Mouse (Mus musculus): ENCODE results near the gene Eif2b3.

Gene Eif2b3

DNA sequence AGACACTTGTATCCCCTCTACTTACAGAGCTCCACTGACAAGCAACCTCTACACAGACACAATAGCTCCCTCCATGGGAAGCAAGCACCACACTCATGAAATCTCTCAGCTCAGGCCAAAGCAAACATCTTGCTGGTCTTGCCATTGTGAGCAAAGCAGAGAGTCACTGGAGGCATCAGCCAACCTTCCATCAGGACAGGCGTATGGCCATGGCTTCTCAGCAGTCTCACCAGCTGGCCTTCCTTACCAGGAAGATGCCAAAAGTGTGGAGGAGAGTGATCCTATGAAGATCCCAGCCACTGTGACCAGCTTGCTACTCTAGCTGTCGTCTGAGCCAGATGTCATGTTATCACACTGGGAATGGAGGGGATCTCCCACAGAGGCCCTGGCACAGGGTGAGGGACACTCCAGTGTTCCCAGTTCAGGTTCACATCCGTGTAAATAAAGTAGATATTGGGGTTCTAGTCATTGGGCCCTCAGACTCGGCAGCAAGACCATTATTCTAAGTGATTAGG is 4.2 kb upstream of the Eif2b3 start:
- DNase-seq (ENCODE audit: low read depth, low spot score), result no peak

DNA sequence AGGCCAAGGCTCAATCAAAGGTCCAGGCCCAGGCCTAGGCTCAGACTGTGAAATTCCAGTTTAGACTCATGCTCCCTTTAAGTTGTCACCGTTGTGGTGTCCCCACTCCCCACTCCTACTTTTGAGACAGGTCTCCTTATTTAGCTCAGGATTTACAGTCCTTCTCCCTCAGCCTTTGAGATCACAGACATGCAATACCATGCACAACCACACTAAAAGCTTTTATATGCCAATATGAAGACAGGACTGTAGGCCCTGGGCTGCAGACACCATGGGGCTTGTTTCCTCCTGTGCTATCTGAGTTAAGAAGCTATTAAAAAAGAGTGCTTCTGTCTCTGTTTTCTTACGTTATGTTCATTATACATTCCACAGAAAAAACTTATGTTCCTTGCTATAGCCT is 1.5 kb upstream of the Eif2b3 start:
- peak; percentile 38 for DNase-seq (ENCODE audit: low read depth, low spot score)

DNA sequence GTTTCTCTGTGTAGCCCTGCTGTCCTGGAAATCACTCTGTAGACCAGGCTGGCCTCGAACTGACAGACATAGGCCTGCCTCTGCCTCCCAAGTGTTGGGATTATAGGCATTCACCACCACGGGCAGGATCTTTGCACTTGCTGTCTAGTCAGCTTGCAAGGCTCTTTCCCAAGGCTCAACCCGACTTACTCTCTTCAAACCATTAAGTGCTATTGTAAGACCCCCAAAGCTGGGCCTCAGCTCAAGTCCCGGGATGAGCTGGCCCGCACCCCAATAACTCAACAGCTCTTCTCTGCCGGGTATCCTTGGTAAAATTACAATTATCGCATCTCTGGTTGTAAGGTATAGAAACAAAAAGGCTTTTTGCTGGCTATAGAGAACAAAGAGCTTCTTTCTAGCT is 875 bp upstream of the Eif2b3 start:
- DNase-seq (ENCODE audit: low read depth, low spot score), result no peak

DNA sequence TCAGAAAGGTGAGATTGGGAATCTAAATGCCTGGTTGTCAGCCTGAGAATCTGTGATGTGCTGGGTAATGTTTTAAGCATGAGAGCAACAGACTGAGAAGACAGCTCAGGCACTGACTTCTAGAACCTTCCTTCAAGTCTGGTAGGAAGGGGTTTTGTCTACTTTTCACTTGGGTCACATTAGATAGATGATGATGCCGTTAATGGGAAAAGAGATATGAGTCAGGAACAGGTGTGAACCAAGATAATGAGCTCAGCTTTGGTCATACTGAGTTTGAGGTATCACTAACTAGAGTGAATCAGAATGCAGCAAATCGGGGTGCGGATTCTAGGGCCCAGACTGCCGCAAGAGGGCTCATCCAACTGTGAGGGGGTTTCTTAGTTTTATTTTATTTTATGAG is 4.3 kb downstream of the Eif2b3 start:
- no peak for DNase-seq (ENCODE audit: low read depth, low spot score)

DNA sequence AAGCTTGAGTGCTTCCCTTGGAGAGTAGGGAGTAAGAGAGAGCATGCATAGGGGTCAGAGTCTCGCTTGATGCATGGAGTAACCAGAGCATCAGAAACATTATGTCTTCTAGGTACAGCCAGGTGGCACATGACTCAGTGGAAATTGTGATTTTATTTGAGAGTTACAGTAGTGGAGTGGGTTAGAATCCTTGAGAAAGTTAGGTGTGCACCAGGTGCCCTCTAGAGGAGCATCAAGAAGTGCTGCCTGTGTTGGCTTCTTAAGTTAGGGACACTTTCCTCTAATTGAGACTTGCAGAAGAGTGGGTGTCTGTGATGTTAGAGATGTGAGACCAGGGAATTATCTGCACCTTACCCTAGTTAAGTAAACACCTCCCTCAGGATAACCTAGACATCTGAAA is 11.9 kb downstream of the Eif2b3 start:
- peak; percentile 39 for DNase-seq (ENCODE audit: low read depth, low spot score)

DNA sequence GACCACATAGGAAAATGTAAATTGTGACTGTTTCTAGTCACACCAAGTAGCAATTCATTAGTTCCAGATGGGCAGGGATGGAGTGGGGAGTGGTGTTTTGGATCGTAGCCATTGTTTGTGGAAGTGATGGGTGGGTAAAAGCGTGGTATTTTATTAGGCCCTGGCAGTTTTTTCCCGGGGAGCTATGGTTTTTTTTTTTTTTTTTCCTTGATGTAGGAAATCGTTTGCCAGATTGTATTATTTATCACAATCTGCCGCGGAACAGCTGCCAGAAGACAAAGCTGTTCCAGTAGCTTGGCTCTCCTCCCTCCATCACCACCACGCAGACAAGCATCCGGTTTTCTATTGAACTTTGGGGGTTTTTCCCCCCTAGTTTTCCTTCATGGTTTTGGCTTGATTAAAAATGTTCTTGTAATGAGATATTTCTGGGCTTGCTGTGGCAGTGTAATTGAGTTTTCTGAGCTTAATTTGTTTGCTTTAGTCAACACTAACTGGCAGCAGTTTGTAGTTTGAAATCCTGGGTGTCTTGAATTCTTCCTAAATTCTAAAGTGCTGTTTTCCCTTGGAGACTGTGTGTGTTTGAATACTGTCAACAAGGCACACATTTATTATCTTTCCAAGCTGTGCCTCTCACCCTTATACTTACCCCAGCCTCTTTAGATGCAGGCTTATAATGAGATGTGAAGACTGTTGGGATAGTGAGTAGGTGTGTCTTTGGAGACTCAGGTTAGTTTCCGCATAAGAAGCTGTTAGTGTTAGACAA is 20.9 kb downstream of the Eif2b3 start:
- DNase-seq (ENCODE audit: low read depth, low spot score), result no peak

DNA sequence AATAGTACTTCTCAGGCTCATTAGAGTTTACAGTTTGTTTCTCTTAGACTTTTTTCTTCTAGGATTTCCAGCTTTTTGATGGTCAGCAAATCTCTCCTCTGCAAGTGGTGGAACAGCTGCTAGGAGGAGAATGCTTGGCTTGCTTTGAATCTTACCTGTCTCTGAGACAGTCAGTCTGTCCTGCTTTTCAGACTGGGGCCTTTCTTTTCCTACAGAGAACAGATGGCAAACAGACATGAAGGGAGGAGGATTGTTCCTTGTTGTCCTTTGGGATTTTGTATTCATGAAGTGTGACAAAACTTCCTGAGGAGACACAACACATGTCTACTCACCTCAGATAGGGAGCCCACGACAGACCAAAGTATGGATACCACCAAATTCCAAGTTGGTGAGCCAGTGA is 21.6 kb downstream of the Eif2b3 start:
- no peak for DNase-seq (ENCODE audit: low read depth, low spot score)

DNA sequence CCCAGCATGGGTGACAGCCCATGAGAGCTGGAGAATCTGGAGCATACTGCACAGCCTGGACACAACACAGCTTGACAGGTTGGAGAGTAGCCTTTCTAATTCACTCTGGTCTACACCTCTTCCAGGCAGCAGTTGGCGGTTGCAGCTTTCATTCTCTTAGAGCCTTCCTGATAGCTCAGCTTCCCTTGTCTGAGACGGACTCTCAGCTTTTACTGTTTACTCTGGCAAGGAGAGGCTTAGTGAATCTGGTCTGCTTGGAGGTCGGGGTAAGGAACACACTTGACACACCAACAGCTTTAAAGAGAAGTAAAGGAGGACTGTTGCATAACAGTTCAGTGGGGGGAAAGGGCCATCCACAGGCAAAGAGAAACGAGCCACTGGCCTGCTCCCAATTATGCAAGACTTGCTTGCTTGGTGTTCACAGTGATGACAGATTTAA is 22.1 kb downstream of the Eif2b3 start:
- no peak for DNase-seq (ENCODE audit: low read depth, low spot score)

DNA sequence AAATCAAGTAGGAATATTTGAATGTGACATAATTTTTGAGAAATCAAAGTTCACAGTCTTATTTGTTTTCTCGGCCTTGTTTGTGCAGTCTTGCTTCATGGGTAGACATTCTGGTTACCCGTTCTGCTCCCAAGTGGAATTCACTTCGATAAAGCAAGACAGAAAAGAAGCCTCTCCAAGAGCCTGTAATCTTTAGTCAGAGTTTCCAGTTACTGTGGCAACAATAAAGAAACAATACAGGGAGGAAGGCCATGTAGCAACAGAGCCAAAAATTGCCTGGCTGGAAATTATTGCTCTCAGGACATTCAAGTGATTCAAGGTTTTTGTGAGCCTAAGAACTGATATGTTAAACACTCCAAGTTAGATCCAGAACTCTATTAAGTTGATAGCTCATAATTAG is 29.6 kb downstream of the Eif2b3 start:
- DNase-seq (ENCODE audit: low read depth, low spot score), result no peak

DNA sequence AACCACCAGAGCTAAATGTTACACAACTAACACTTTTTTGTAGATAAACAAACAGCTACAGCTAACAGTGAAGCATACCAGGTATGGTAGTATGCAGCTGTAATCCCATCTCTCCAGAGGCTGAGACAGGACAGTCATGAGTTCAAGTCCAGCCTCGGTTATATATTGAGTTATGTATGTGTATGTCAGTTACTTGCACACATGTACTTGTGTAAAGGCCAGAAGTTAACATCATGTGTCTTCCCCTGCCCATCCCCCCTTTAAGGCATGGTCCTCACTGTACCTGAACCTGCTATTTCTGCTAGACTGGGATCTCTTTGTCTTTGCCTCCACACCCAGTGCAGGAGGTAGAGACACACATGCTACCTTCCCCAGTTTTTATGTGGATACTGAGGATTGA is 30.3 kb downstream of the Eif2b3 start:
- no peak for DNase-seq (ENCODE audit: low read depth, low spot score)

DNA sequence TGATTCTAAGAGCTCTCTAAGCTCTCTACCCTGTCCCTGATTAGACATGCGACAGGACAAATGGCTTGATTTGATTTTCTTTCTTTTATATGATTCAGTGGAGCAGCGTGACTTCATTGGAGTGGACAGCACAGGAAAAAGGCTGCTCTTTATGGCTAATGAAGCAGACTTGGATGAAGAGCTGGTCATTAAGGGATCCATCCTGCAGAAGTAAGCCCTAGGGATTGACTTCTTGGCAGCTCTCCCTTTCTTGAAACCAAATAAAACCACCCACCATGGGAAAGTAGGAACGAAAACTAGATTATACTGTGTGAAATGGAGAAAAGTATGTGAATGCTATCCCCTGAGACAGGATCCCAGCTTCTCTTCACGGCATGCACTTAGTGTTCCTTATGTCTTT is 33.4 kb downstream of the Eif2b3 start:
- no peak for DNase-seq (ENCODE audit: low read depth, low spot score)

DNA sequence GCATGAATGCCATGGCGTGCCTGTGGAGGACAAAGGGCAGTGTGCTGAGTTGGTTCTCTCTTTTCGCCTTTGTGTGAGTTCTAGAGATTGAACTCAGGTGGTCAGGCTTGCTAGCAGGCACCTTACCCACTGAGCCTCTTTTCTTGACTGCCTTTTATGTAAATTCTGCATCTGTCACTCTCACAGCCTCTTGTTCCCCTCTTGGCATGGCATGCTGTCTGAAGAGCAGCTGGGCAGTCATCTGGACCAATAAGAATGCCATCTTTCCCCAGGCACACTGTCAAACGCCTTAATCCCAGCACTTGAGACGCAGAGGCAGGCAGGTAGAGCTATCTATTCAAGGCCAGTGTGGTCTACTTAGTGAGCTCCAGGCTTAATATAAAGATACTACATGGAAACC is 34.8 kb downstream of the Eif2b3 start:
- DNase-seq (ENCODE audit: low read depth, low spot score), result peak; percentile 58

DNA sequence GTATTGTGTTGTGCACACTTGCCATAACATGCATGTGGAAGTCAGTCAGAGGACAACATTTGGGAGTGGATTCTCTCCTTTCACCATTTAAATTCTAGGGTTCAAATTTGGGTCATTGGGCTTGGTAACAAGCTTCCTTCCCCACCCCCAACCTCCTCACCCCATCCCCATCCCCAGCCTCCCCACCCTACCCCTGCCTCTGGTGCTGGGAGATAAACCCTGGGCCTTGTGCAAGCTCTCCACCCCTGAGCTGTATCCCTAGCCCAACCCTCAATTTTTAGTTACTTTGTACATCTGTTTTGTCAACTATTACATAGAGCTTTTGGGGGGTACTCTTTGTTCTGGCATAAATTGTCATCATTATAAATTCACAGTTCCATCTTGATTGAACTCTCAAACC is 36.9 kb downstream of the Eif2b3 start:
- DNase-seq (ENCODE audit: low read depth, low spot score), result no peak

DNA sequence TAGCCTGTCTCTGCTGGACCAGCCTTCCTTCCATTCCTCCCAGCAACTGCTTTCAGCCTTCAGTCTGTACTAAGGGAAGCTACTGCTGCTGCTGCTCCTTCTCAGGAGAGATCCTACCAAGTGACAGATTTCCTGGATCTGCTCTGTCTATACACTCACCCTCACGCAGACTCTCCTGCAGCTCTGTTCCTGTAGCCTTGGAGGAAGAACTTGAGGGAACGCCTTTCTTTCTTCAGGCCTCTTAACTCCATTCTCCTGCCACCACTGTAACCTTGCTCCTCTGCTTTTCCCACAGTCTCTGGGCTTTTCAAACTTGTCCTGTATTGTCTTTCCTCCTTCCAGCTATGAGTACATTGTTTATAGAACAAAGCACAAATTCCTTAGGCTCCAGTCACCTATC is 37.3 kb downstream of the Eif2b3 start:
- DNase-seq (ENCODE audit: low read depth, low spot score), result no peak

DNA sequence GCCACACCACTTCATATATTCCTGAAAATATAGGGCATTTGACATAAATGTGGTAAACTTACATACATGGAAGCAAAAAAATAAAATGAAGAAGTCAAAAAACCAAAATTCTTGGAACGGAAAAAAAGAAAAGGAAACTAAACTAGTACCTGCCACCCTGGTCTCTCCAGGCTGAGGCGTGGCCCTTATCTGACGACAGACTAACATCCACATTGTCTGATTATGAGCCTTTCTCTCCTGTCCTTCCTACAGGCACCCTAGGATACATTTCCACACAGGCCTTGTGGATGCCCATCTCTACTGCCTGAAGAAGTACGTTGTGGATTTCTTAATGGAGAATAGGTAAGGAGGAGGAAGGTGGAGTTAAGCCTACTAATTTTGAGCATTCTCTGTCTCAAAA is 39.3 kb downstream of the Eif2b3 start:
- DNase-seq (ENCODE audit: low read depth, low spot score), result peak; percentile 14

DNA sequence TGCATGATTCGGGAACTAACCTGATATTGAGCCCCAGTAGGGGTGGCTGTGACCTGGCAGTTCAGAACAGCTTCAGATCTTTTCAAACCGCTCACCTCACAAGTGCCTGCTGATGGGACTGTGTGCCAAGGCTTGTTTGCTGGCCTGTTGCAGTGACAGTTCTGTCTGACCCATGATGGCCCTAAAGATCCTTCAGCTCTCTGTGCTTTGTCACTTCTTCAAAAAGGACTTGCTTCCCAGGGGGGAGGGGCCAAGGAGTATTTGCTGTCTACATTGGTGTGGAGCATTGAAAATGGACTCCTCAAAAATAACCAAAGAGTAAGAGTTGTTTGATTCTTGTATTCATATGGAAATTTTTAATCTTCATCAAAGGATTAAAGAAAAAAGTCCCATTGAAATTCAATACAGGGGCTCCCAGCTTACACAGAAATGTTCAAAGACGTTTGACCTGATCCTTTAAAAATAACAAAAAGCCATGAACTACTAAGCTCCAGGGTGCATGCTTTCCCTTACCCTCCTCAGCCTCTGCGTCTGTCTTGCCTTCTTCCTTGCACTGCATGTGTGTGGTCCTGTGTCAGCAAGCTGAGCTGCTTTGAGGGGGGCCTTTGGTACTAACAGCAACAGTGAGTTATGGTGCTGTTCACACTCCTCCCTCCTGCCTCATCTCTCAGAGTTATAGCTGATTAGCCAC is 43.6 kb downstream of the Eif2b3 start:
- DNase-seq (ENCODE audit: low read depth, low spot score), result no peak

DNA sequence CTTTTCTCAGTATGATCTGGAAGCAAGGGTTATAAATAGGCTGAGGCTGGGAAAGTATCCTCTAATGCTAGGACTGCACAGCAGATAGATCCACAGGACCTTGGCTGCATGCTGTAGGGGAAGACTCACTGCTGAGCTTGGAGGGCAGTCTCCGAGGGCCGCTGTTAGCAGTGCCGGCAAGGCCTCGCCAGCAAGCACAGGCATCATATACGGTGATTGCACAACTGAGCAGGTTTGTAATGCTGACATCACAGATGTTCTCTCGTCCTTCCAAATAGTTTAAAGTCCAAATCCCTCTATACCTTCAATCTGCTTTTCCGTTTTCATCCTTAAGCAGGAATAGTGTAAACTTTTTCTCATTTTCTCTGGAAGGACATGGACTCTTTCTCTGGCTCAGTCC is 48.8 kb downstream of the Eif2b3 start:
- DNase-seq (ENCODE audit: low read depth, low spot score), result no peak

DNA sequence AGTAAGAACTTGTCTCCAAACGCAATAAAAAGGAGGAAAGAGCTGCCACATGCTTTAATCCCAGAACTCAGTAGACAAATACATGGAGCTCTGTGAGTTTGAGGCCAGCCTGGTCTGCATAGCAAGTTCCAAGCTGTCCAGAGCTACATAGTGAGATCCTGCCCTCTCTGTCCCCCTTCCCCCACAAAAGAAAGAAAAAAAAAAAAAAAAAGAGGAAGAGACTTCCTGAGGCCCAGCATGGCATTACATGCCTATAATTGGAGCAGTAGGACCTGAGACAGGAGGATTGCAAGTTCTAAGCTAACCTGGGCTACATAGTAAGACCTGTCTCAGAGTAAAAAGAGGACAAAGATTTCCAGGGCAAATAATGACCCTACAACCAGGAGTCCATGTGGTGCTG is 50.4 kb downstream of the Eif2b3 start:
- no peak for DNase-seq (ENCODE audit: low read depth, low spot score)

DNA sequence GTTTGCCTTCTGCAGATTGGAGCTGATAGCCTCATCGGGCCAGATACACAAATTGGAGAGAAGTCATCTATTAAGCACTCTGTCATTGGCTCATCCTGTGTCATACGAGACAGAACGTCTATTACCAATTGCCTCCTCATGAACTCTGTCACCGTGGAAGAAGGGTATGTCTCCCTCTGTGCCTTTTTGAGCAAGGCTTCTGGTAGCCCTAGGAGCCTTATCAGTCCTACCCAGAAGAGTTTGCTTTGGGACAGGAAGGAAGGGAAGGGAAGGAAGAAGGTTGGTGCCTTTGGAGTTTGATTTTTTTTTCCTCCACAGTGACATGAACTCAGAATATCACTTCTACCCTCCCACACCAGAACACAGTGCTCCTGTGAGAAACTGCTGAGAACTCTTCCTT is 51.4 kb downstream of the Eif2b3 start:
- DNase-seq (ENCODE audit: low read depth, low spot score), result no peak

DNA sequence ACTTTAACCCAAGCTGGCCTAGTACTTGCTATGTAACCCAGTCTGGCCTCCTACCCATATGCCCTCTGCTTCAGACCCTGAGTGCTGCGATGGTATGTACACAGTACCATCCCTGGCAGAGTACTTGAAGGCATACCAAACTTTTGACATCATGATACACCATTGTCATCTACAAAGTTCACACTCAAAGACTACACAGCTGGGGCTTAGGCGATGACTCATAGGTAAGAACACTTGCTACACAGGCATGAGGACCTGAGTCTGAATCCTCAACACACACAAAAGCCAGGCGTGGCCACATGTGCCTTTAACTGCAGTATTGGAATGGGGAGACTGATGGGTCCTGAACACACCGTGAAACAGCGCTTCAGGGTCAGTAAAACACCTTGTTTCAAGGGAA is 52.0 kb downstream of the Eif2b3 start:
- DNase-seq (ENCODE audit: low read depth, low spot score), result no peak

DNA sequence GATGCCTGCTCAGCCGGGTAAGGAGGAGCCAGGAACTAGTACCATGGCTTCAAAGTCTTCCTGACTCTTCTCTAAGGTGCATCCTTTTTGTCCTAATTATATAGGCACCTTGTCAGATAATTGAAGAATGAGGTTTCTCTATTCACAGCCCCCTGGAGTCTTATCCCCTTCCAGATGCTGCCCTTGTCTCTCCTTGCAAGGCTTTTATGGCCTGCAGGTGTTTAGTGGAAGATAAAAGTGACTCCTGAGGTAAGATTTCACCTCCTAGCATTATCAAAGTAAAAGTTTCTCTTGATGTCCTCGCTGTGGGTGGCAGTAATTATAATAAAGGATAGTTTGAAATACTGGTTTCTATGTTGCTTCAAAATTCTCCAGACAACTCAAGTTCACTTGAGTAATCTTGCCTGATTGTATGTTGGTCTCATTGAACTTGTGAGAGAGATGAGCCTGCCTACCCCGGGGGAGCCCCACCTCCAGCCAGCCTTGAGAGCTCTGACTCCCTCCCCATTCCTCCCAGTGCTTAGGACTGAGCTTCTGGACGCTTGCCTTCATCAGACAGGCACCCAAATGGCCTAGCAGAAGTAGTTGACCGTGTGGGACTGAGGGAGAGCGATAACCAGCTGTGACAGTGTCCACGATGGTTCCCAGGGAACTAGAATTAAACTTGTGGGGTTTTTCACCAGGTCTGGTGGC is 68.9 kb downstream of the Eif2b3 start:
- DNase-seq (ENCODE audit: low read depth, low spot score), result no peak

DNA sequence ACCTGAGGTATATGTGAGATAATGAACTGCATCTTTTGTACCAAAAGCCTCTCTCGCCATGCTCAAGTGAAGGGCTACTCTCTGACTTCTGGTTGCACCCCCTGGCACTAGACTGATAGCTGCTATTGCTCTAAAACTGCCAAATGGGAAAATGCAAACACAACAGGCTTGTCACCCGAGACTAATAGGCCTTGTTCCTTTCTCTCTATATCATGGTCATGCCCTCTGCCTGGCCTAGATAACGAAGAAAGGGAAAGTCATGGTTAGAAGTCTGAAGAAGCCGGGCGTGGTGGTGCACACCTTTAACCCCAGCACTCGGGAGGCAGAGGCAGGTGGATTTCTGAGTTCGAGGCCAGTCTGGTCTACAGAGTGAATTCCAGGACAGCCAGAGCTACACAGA is 71.4 kb downstream of the Eif2b3 start:
- DNase-seq (ENCODE audit: low read depth, low spot score), result no peak

Data from A20 (cell line).